Mouse (Mus musculus): ENCODE measurements around the gene Kank1.

Kank1 gene

DNA sequence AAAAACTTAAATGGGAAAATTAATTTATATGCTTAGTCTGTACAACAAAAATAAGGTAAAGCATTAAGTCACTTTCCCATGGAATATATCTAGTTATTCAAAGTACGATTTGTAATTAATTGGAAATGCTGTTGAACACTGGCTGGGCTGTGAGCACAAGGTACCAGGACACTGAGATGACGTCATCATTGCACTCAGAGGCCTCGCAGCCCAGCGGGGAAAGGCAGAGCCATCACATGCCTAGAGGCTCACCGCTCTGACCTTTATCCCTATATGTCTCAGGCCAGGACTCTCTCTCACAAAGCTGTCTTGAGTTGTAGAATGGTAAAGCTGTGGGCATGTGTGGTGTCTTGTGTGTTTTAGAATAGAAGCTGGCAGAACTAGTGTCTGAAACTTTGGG is 128.9 kb downstream of the Kank1 start:
- DNase-seq (ENCODE audit: low spot score in 2 of 2) = no peak

GRCm38 (mm10) chr19:25366620-25367019 is 129.8 kb downstream of the Kank1 start:
- DNase-seq (ENCODE audit: low spot score in 2 of 2) = no peak

DNA sequence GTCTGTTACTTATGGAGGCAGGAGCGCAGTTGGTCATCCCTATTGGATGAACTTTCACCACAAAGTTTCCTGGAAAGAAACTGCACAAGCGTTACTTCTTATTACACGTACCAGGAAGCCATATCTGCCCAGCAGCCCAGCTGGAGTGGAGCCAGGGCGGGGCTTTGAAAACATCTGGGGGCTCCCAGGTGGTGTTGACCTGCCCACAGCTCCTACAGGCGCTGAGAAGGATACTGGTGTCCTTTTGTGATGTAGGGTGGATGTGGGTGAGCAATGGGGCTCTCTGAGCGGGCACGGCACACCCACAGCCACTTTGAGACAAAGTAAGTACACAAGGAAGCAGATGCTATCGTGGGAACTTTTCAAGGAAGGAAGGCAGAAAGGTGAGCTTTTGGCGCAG is 133.7 kb downstream of the Kank1 start:
- DNase-seq (ENCODE audit: low spot score in 2 of 2) = no peak

GRCm38 (mm10) chr19:25372794-25373193 is 136.0 kb downstream of the Kank1 start:
- DNase-seq (ENCODE audit: low spot score in 2 of 2) = no peak

DNA sequence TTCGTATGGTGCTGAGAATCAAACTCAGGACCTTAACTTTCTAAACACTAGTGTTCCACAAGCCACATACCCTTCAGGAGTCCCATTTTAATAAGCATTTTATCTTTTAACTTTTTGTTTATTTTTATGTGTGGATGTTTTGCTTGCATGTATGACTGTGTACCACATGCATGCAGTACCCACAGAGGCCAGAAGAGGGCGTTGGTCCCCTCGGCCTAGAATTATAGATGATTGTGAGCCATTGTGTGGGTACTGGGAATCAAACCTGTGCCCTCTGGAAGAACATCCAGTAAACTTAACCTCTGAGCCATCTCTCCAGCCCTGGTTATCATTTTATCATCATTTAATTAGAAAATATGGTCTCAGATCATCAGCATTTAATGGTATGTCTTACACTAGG is 136.8 kb downstream of the Kank1 start:
- DNase-seq (ENCODE audit: low spot score in 2 of 2) = no peak

GRCm38 (mm10) chr19:25374191-25374590 is 137.4 kb downstream of the Kank1 start:
- DNase-seq (ENCODE audit: low spot score in 2 of 2) = no peak

DNA sequence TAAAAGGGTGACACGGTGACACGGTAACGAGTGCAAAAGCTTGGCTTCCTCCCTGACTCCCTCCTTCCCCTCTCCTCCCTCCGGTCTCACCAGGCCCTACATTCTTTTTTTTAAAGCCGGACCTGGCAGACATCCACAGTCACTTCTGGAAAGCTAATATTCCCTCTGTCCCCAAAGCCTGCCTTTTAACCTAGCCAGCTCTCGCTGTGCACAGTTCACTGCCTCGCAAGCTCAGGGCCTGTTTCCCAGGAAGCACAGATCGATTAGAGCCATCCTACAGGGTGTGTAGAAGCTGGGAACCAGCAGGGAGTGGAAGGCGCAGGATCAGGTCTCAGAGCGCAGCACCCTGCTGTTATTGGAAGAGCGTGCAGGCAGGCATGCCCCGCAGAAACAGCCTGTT is 138.2 kb downstream of the Kank1 start:
- no peak for DNase-seq (ENCODE audit: low spot score in 2 of 2)

DNA sequence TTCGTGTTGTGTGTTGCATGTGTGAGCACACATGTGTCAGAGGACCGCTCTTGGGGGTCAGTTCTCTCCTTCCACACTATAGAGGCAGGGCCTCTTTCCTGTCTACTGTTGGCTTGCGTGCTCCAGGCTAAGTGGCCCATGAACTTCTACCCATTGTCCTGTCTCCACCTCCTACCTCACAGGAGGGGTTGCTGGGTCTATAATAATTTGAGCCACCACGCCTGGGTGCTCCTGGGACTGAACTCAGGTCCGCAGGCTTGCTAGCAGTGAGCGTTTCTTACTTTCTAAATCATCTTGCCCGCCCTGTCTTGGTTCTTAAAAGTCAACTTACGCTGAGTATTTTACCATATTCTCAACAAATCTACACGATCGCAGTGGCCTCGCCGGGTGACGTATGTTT is 140.1 kb downstream of the Kank1 start:
- DNase-seq (ENCODE audit: low spot score in 2 of 2) = no peak

- no peak for DNase-seq (ENCODE audit: low spot score in 2 of 2)
Observed at GRCm38 (mm10) chr19:25380675-25381074, 143.9 kb downstream of the Kank1 start.

DNA sequence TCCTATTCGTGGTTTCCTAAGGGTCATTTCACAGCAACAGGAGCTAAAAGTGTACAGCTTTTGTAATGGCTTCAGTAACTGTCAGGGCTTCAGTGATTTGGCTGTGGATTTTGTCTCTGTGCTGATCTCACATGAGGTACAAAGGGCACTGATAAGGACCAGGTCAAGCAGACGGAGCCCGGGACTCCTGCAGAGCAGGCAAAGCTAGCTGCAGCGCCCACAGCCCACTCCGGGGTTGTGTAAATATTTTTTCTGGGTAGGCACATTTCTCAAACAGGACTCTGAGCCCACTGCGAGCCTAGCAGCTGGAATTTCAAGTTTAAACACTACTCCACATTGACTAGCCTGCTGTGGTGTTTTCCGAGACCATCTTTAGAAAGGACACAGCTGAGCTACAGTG is 145.2 kb downstream of the Kank1 start:
- no peak for DNase-seq (ENCODE audit: low spot score in 2 of 2)

- DNase-seq (ENCODE audit: low spot score in 2 of 2) = no peak
Observed at GRCm38 (mm10) chr19:25382494-25382893, 145.7 kb downstream of the Kank1 start.

- no peak for DNase-seq (ENCODE audit: low spot score in 2 of 2)
Observed at GRCm38 (mm10) chr19:25383386-25384146, 146.8 kb downstream of the Kank1 start.

DNA sequence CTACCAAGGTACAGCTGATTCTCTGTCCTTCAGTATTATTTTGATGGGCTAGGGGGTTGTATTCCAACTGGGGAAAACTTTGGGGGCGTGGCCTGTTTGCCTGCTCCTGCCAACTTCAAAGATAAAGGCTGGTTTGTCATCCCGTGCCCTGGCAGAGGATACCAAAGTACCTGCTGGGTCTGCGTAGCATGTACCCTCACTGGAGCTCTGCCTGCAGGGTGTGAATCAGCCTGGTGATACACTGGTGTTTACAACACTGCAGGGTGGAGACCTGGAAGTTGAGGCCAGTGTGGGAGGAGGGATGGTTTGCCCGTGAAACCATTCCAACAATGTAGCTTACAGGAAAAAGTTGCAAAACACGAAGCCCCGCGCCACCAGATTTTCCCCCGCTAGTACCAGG is 149.2 kb downstream of the Kank1 start:
- DNase-seq (ENCODE audit: low spot score in 2 of 2) = no peak

- DNase-seq (ENCODE audit: low spot score in 2 of 2) = no peak
Observed at GRCm38 (mm10) chr19:25386679-25387470, 150.1 kb downstream of the Kank1 start.

DNA sequence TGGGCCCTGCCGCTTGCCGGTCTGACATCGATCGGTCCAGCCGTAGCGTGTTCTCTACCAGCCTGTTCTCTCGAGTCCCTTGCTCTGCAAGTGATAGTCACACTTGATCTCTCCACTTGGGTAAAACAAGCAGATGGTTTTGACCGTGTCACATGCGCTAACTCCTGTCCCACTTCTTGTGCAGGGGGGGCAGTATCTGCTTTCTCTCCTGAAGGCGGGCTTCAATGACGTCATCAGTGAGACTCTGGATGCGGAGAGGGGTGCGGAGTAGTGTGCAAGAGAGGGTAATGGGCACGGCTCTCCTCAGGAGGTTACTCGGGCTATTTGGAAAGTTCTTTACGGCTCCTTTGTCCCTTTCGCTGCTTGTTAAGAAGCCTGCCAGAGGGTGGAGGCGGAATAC is 151.1 kb downstream of the Kank1 start:
- DNase-seq (ENCODE audit: low spot score in 2 of 2) = no peak

DNA sequence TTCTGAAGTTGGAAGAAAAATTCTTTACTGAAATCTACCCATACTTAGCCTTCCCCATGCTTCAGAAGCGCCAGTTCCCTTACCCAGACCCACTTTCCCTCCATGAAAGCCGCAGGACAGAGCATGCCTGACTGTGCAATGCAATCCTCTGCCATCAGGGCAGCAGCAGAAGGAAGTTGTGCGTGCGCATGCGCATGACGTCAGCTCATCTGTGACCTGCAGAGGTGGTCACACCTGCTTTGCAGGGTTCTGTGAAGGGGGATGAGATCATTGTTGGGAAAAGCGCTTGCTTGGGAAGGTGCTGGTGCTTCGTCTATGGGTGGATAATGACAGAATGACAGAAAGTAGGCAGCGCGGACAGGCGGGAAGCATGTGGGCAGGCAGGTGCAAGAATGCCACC is 155.4 kb downstream of the Kank1 start:
- no peak for DNase-seq (ENCODE audit: low spot score in 2 of 2)

- no peak for DNase-seq (ENCODE audit: low spot score in 2 of 2)
Observed at GRCm38 (mm10) chr19:25395035-25395434, 158.3 kb downstream of the Kank1 start.

DNA sequence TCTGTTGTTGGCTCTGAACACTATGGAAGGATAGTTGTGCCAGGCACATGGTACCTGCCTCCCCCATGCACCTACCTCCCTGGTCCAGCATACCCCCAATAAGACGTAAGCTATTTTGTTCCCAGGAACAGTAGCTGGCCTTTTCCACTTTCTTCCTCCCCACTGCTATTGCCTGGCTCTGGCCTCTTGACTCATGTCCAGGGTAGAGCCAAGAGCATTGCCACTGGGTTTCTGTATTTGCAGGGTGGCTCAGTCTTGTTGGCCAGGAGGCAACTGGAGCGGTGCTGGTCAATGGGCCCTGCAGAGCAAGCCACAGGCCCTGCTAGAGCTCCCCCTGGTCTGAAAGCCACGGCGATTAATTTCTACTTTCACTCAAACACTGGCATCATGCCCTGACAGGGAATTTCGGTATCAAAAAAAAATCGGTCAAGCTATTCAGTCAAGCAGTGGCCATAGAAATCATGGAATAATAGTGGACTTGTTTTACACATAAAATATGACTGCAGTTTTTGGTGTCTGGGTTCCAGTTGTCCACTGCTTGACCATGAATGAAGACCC is 160.0 kb downstream of the Kank1 start:
- no peak for DNase-seq (ENCODE audit: low spot score in 2 of 2)

- DNase-seq (ENCODE audit: low spot score in 2 of 2) = no peak
Observed at GRCm38 (mm10) chr19:25399511-25400211, 162.9 kb downstream of the Kank1 start.

DNA sequence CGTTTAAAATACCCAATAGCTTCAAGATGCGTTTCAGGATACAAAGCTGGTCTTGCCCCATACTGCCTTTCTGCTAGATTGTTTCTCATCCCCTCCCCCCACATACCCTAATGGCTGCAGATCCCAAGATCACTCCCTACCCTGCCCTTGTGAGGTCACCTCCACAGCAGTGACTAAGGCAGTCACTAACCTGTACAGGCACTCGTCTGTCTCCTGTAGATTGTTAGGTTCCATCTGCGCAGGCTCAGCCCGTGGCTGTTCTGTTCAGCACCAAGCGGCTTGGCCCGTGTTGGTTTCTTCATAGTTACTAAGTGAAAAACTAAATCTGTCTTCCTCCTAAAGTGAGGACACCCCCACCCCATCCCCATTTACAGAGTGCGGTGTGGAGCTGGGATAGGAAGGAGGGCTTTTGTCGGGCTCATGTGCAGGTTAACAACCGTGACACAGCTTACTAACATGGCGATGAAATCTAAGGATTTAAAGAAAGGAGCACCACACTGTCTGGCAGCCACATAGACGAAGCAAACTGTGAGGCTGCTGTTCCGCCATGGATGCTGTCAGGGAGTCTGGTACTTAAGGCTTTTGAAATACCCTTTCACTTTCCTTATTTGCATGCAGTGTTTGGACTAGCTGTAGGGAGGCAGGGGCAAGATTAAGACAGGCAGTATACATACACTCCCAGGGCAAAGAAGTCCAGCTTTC is 163.6 kb downstream of the Kank1 start:
- no peak for DNase-seq (ENCODE audit: low spot score in 2 of 2)

- DNase-seq (ENCODE audit: low spot score in 2 of 2) = no peak
Observed at GRCm38 (mm10) chr19:25401521-25401920, 164.7 kb downstream of the Kank1 start.

- DNase-seq (ENCODE audit: low spot score in 2 of 2) = no peak
Observed at GRCm38 (mm10) chr19:25404163-25404562, 167.4 kb downstream of the Kank1 start.
